Mouse (Mus musculus): ENCODE data around the gene Lypd8. TPM values are rescaled to one million over a fixed set of nuclear protein-coding genes. Genes with fewer than 3 reads are reported as not detected.
"Not testable (repeated sequence)": the region's sequence is repeated elsewhere in the genome, so short reads cannot be mapped to it uniquely, and the experiment has no call there.

Lypd8 gene
- polyA plus RNA-seq, 1 experiment from 2014 or later = 874 TPM

- Histone ChIP-seq H3K9ac (no peak overlapping the region), H3K27me3 (replicated peaks) (no peaks in the 10 kb centered on the region), H3K9me3 (no peaks in the 10 kb centered on the region), H3K4me3 (replicated peaks) (no peak overlapping the region), H3K27ac (no peak overlapping the region), H3K4me1 (replicated peaks) (peaks cover 4% of the 10 kb centered on the region; the same call in 1 of the 2 replicates), H3K4me2 (replicated peaks) (no peak overlapping the region), H3K36me3 (no peaks in the 10 kb centered on the region)
- ATAC-seq = no peak
- 72% methylated on average over 3 of the region's 3 CpGs for WGBS
Observed at GRCm38 (mm10) chr11:58354927-58355326, 23.9 kb upstream of the Lypd8 start.

- no peak overlapping the region for H3K4me2 ChIP-seq (replicated peaks)
- no peak overlapping the region for H3K4me3 ChIP-seq (replicated peaks)
- no peaks in the 10 kb centered on the region for H3K9me3 ChIP-seq
- no peak overlapping the region for H3K27ac ChIP-seq
- no peaks in the 10 kb centered on the region for H3K27me3 ChIP-seq (replicated peaks)
- H3K9ac ChIP-seq = no peak overlapping the region
- H3K4me1 ChIP-seq (replicated peaks) = peaks cover 4% of the 10 kb centered on the region; the same call in 1 of the 2 replicates
- ATAC-seq = no peak
- no peaks in the 10 kb centered on the region for H3K36me3 ChIP-seq
- 90% methylated on average over 3 of the region's 3 CpGs for WGBS
Observed at GRCm38 (mm10) chr11:58357042-58357441, 21.8 kb upstream of the Lypd8 start.

GRCm38 (mm10) chr11:58357844-58358534 lies 20.9 kb upstream of the Lypd8 start:
- Histone ChIP-seq H3K36me3 (no peaks in the 10 kb centered on the region), H3K9me3 (no peaks in the 10 kb centered on the region), H3K9ac (no peak overlapping the region), H3K27ac (peak overlapping the region; percentile 62), H3K4me1 (replicated peaks) (peaks cover 4% of the 10 kb centered on the region; the same call in 1 of the 2 replicates), H3K4me2 (replicated peaks) (no peak overlapping the region), H3K4me3 (replicated peaks) (no peak overlapping the region), H3K27me3 (replicated peaks) (no peaks in the 10 kb centered on the region)
- 75% methylated on average over 6 of the region's 6 CpGs for WGBS
- ATAC-seq = peak; percentile 57

GRCm38 (mm10) chr11:58362562-58362961 lies 16.3 kb upstream of the Lypd8 start:
- peak; percentile 42 for ATAC-seq
- H3K27ac ChIP-seq = 0 out of 2 replicates have a peak overlapping the region, but pooled peaks have one; percentile 36
- H3K4me2 ChIP-seq (replicated peaks); H3K27me3 ChIP-seq (replicated peaks); H3K4me3 ChIP-seq (replicated peaks); H3K4me1 ChIP-seq (replicated peaks); H3K36me3 ChIP-seq; H3K9ac ChIP-seq; H3K9me3 ChIP-seq: not testable (repeated sequence)
- no CpG with 5 or more reads among the region's 6 CpGs for WGBS

GRCm38 (mm10) chr11:58364454-58364853 lies 14.4 kb upstream of the Lypd8 start:
- H3K4me1 ChIP-seq (replicated peaks) = no peaks in the 10 kb centered on the region; the same call in 1 of the 2 replicates
- no peaks in the 10 kb centered on the region for H3K9me3 ChIP-seq
- H3K27ac ChIP-seq = peak overlapping the region; percentile 84
- ATAC-seq = peak; percentile 59
- no peak overlapping the region for H3K9ac ChIP-seq
- no peak overlapping the region for H3K4me3 ChIP-seq (replicated peaks)
- no peaks in the 10 kb centered on the region for H3K36me3 ChIP-seq
- no peaks in the 10 kb centered on the region for H3K27me3 ChIP-seq (replicated peaks)
- WGBS = 48% methylated on average over 3 of the region's 3 CpGs
- peak overlapping the region; percentile 35; the same call in 1 of the 2 replicates for H3K4me2 ChIP-seq (replicated peaks)

- not testable (repeated sequence) for H3K27me3 ChIP-seq (replicated peaks); H3K4me1 ChIP-seq (replicated peaks); H3K36me3 ChIP-seq; H3K4me2 ChIP-seq (replicated peaks); H3K27ac ChIP-seq; H3K9ac ChIP-seq; H3K4me3 ChIP-seq (replicated peaks); H3K9me3 ChIP-seq
- WGBS = no CpG with 5 or more reads among the region's 6 CpGs
- ATAC-seq = peak; percentile 65
Observed at GRCm38 (mm10) chr11:58366191-58366590, 12.7 kb upstream of the Lypd8 start.

- Histone ChIP-seq H3K4me2 (replicated peaks) (no peak overlapping the region), H3K27me3 (replicated peaks) (no peaks in the 10 kb centered on the region), H3K9me3 (no peaks in the 10 kb centered on the region), H3K4me1 (replicated peaks) (0 out of 2 replicates have a peak, but pooled peaks cover 4% of the 10 kb centered on the region), H3K27ac (peak overlapping the region; percentile 63), H3K9ac (no peak overlapping the region), H3K4me3 (replicated peaks) (no peak overlapping the region), H3K36me3 (no peaks in the 10 kb centered on the region)
- ATAC-seq = peak; percentile 87
- WGBS = 51% methylated on average over 2 of the region's 2 CpGs
Observed at GRCm38 (mm10) chr11:58377273-58377672, 1.6 kb upstream of the Lypd8 start.

- no peak overlapping the region for H3K9ac ChIP-seq
- WGBS = 20% methylated on average over 1 of the region's 1 CpGs
- peak; percentile 73 for ATAC-seq
- no peak overlapping the region; the same call in 1 of the 2 replicates for H3K4me2 ChIP-seq (replicated peaks)
- no peaks in the 10 kb centered on the region for H3K9me3 ChIP-seq
- no peaks in the 10 kb centered on the region for H3K27me3 ChIP-seq (replicated peaks)
- H3K36me3 ChIP-seq = no peaks in the 10 kb centered on the region
- no peak overlapping the region for H3K4me3 ChIP-seq (replicated peaks)
- H3K4me1 ChIP-seq (replicated peaks) = 0 out of 2 replicates have a peak, but pooled peaks cover 4% of the 10 kb centered on the region
- H3K27ac ChIP-seq = peak overlapping the region; percentile 51
Observed at GRCm38 (mm10) chr11:58377686-58378085, 1.2 kb upstream of the Lypd8 start.

GRCm38 (mm10) chr11:58379516-58379915 lies 673 bp downstream of the Lypd8 start:
- H3K27ac ChIP-seq = peak overlapping the region; percentile 51
- H3K9ac ChIP-seq = peak overlapping the region; percentile 22; the same call in 1 of the 2 replicates
- no peaks in the 10 kb centered on the region for H3K27me3 ChIP-seq (replicated peaks)
- no peaks in the 10 kb centered on the region for H3K36me3 ChIP-seq
- H3K4me2 ChIP-seq (replicated peaks) = peak overlapping the region; percentile 48
- WGBS = 77% methylated on average over 1 of the region's 1 CpGs
- no peak for ATAC-seq
- no peaks in the 10 kb centered on the region for H3K9me3 ChIP-seq
- H3K4me3 ChIP-seq (replicated peaks) = peak overlapping the region; percentile 35
- H3K4me1 ChIP-seq (replicated peaks) = 0 out of 2 replicates have a peak, but pooled peaks cover 4% of the 10 kb centered on the region

- Histone ChIP-seq H3K27me3 (replicated peaks) (no peaks in the 10 kb centered on the region), H3K9me3 (no peaks in the 10 kb centered on the region), H3K27ac (no peak overlapping the region), H3K4me3 (replicated peaks) (peak overlapping the region; percentile 17), H3K36me3 (no peaks in the 10 kb centered on the region), H3K4me2 (replicated peaks) (peak overlapping the region; percentile 37), H3K4me1 (replicated peaks) (no peaks in the 10 kb centered on the region), H3K9ac (no peak overlapping the region)
- ATAC-seq = no peak
- WGBS = 87% methylated on average over 6 of the region's 6 CpGs
Observed at GRCm38 (mm10) chr11:58382471-58382870, 3.6 kb downstream of the Lypd8 start.

- H3K36me3 ChIP-seq = no peaks in the 10 kb centered on the region
- no peak overlapping the region for H3K27ac ChIP-seq
- WGBS = 70% methylated on average over 6 of the region's 6 CpGs
- no peaks in the 10 kb centered on the region for H3K4me1 ChIP-seq (replicated peaks)
- H3K9ac ChIP-seq = no peak overlapping the region
- no peak overlapping the region for H3K4me3 ChIP-seq (replicated peaks)
- ATAC-seq = no peak
- no peaks in the 10 kb centered on the region for H3K9me3 ChIP-seq
- no peak overlapping the region for H3K4me2 ChIP-seq (replicated peaks)
- H3K27me3 ChIP-seq (replicated peaks) = no peaks in the 10 kb centered on the region
Observed at GRCm38 (mm10) chr11:58399985-58400645, 21.3 kb downstream of the Lypd8 start.

GRCm38 (mm10) chr11:58400655-58401054 lies 21.8 kb downstream of the Lypd8 start:
- Histone ChIP-seq H3K9me3 (no peaks in the 10 kb centered on the region), H3K4me1 (replicated peaks) (no peaks in the 10 kb centered on the region), H3K36me3 (no peaks in the 10 kb centered on the region), H3K4me2 (replicated peaks) (no peak overlapping the region), H3K4me3 (replicated peaks) (no peak overlapping the region), H3K27me3 (replicated peaks) (no peaks in the 10 kb centered on the region), H3K9ac (no peak overlapping the region), H3K27ac (no peak overlapping the region)
- 48% methylated on average over 5 of the region's 5 CpGs for WGBS
- no peak for ATAC-seq

All from intestine, embryonic 15.5 days (tissue).